Mouse (Mus musculus) liver, postnatal 0 days (tissue): ENCODE measurements around the gene Dnmt3b.

ENCODE experiments used
- CTCF ChIP-seq: sonication (generic); IDR thresholded peaks from 2 replicates; pipeline ENCODE4 v1.5.1; 2016; ENCODE audit warnings: antibody characterized with exemption, low read depth
- EP300 ChIP-seq: IDR thresholded peaks from 2 replicates; pipeline ENCODE4 v1.6.1; 2016; ENCODE audit warnings: antibody characterized with exemption, low read depth, mild to moderate bottlenecking

- TF ChIP-seq CTCF (no peak), EP300 (no peak)
These were observed 32.4 kb upstream of the Dnmt3b start for GRCm38 (mm10) chr2:153616893-153617292.
